ENCODE assay signal across 8 mouse cellular contexts in the genomic region with DNA sequence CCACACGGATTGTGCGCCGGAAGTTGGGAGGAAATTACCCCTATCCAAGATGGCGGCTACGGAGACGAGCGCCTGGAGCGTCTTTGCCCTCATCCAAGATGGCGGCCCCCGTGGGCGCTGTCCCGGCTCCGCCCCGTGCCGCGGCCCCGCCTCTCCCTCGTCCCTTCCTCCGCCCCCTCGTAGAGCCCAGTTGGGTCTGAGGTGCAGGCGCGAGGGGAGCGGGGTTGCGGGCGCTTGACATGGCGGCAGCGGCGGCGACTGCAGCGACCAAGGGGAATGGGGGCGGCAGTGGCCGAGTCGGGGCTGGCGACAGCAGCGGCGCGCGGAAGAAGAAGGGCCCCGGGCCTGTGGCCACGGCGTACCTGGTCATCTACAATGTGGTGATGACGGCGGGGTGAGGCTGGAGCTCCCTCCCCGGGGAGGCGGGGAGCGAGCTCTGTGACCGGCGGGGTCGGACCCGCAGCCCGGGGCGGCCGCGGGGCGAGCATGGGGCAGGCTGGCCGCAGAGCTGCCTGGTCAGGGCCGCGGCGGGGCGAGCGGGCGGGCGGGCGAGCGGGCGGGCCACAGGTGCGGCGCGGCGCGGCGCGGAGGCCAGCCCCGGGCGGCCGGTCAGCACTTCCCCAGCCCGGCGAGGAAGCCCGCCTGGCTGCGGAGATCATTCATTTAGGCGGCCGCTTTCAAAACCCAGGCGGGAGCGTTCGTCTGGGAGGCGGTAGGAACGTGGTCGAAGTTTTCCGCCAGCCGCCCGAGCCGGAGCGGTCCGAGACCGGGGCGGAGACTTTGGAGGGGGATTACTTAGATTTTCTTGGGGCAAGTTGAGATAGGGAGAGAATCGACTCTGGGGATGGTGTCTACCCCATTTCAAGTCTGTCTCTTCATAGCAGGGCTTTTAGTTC. TPM values are rescaled to one million over a fixed set of nuclear protein-coding genes. Genes with fewer than 3 reads are reported as not detected.
DNase-seq lines count a peak whose midpoint lies in the region; ATAC-seq and TF ChIP-seq lines count a peak whose summit lies in the region.

Gene Hacd2 (plus strand): TSS at position 187 of the 896 bp plus-strand sequence.

- in situ Hi-C loops in CH12.LX (cut with MboI; ENCODE audit: low pct_ligation_motif_present, low pct_unique_long_range_greater_than_20kb, low sequenced_read_pairs) = no loop called here

- WGBS in forebrain, embryonic 12.5 days = under 1% methylated on average over 60 of the region's 97 CpGs
- under 1% methylated on average over 72 of the region's 97 CpGs for WGBS in heart, postnatal 0 days
- 1% methylated on average over 77 of the region's 97 CpGs for WGBS in liver, embryonic 16.5 days (ENCODE audit: insufficient replicate concordance)
- under 1% methylated on average over 79 of the region's 97 CpGs for WGBS in neural tube, embryonic 13.5 days

- TF ChIP-seq POLR2A in CH12.LX (IDR thresholded peaks at IDR 0.05; ENCODE audit: low read depth, low read length) = peak; percentile 97
- peak; percentile 96 for TF ChIP-seq POLR2A in testis, adult 2 months (IDR thresholded peaks at IDR 0.05; ENCODE audit: control insufficient read depth, low read depth, low read length)

- ATAC-seq in forebrain, embryonic 12.5 days (ENCODE audit: low FRiP score) = peak; percentile 99
- ATAC-seq in heart, postnatal 0 days (ENCODE audit: insufficient read depth, low read depth) = peak; percentile 99
- peak; percentile 99 for ATAC-seq in liver, embryonic 16.5 days (ENCODE audit: low read depth)
- peak; percentile 98 for ATAC-seq in neural tube, embryonic 13.5 days (ENCODE audit: low read depth)

- H3K4me3 ChIP-seq in CH12.LX (replicated peaks in 1 of 3; ENCODE audit: low read depth in 2 of 3, low read length in 2 of 3, poor library complexity in 1 of 3) = peak within 1 kb of the TSS; percentile 76 to 93 (median 81)
- H3K4me3 ChIP-seq in forebrain, embryonic 12.5 days (replicated peaks) = peak within 1 kb of the TSS; percentile 86
- peak within 1 kb of the TSS; percentile 87 for H3K4me3 ChIP-seq in heart, postnatal 0 days (ENCODE audit: low read depth, low read length)
- H3K4me3 ChIP-seq in liver, embryonic 16.5 days (ENCODE audit: low read depth, low read length) = peak within 1 kb of the TSS; percentile 93
- H3K4me3 ChIP-seq in neural tube, embryonic 13.5 days = peak within 1 kb of the TSS; percentile 80
- peak within 1 kb of the TSS; percentile 95 for H3K4me3 ChIP-seq in testis, adult 2 months (ENCODE audit: control insufficient read depth, low read depth, low read length)

- peak within 1 kb of the TSS; percentile 26; the same call in 1 of the 2 replicates for H3K27ac ChIP-seq in CH12.LX (ENCODE audit: insufficient read depth, low read depth)
- peak within 1 kb of the TSS; percentile 84 for H3K27ac ChIP-seq in forebrain, embryonic 12.5 days
- H3K27ac ChIP-seq in heart, postnatal 0 days (ENCODE audit: low read depth) = peak within 1 kb of the TSS; percentile 76
- peak within 1 kb of the TSS; percentile 83 for H3K27ac ChIP-seq in liver, embryonic 16.5 days (ENCODE audit: low read length)
- peak within 1 kb of the TSS; percentile 89 for H3K27ac ChIP-seq in neural tube, embryonic 13.5 days (replicated peaks)
- peak within 1 kb of the TSS; percentile 81 for H3K27ac ChIP-seq in testis, adult 2 months (ENCODE audit: control insufficient read depth, insufficient read depth, low read depth, low read length)

- H3K27me3 ChIP-seq in CH12.LX (replicated peaks) = peaks cover 2% of the 10 kb centered on the region
- H3K27me3 ChIP-seq in forebrain, embryonic 12.5 days = peaks cover 29% of the 10 kb centered on the region
- 0 out of 2 replicates have a peak, but pooled peaks cover 7% of the 10 kb centered on the region for H3K27me3 ChIP-seq in heart, postnatal 0 days (ENCODE audit: control insufficient read depth, insufficient read depth, low read length)
- H3K27me3 ChIP-seq in liver, embryonic 16.5 days (ENCODE audit: control insufficient read depth, insufficient read depth, low read depth, low read length) = peaks cover 4% of the 10 kb centered on the region; the same call in 1 of the 2 replicates
- peaks cover 32% of the 10 kb centered on the region for H3K27me3 ChIP-seq in neural tube, embryonic 13.5 days
- no peaks in the 10 kb centered on the region for H3K27me3 ChIP-seq in testis, adult 2 months (ENCODE audit: control insufficient read depth, insufficient read depth, low read length)

- DNase-seq in CH12.LX (ENCODE audit: extremely low read depth) = peak; percentile 97
- DNase-seq in c-Kit-positive CD71-positive TER-119-negative erythroid progenitor cells, embryonic 14.5 days (ENCODE audit: low read depth) = peak; percentile 84
- peak; percentile 95 for DNase-seq in heart, postnatal 0 days (ENCODE audit: low spot score)
- DNase-seq in kidney, postnatal 4 days = peak; percentile 96 to 97

- TF ChIP-seq EP300 in CH12.LX (IDR thresholded peaks at IDR 0.05; ENCODE audit: low read length) = no peak
- no peak for TF ChIP-seq EP300 in heart, postnatal 0 days (IDR thresholded peaks at IDR 0.05; ENCODE audit: low read depth)

- H3K36me3 ChIP-seq in CH12.LX (replicated peaks in 1 of 2; ENCODE audit: control insufficient read depth in 1 of 2, insufficient read depth in 1 of 2, low read length in 1 of 2) = peaks cover 7 to 9% of the 10 kb centered on the region in 2 experiments
- H3K36me3 ChIP-seq in forebrain, embryonic 12.5 days (replicated peaks) = 0 out of 2 replicates have a peak, but pooled peaks cover 4% of the 10 kb centered on the region
- H3K36me3 ChIP-seq in heart, postnatal 0 days (replicated peaks; ENCODE audit: control insufficient read depth, insufficient read depth, low read length) = peaks cover 4% of the 10 kb centered on the region; the same call in 1 of the 2 replicates
- no peaks in the 10 kb centered on the region for H3K36me3 ChIP-seq in liver, embryonic 16.5 days (ENCODE audit: control insufficient read depth, insufficient read depth)
- peaks cover 8% of the 10 kb centered on the region; the same call in 1 of the 2 replicates for H3K36me3 ChIP-seq in neural tube, embryonic 13.5 days
- no peaks in the 10 kb centered on the region for H3K36me3 ChIP-seq in testis, adult 2 months (ENCODE audit: control insufficient read depth, insufficient read depth, low read length)

- peak within 1 kb of the TSS; percentile 98 for H3K4me2 ChIP-seq in CH12.LX (ENCODE audit: insufficient read depth, low read depth, poor library complexity, severe bottlenecking)
- H3K4me2 ChIP-seq in forebrain, embryonic 12.5 days = peak within 1 kb of the TSS; percentile 58
- H3K4me2 ChIP-seq in heart, postnatal 0 days (ENCODE audit: low read depth, low read length) = peak within 1 kb of the TSS; percentile 89
- peak within 1 kb of the TSS; percentile 81 for H3K4me2 ChIP-seq in liver, embryonic 16.5 days (ENCODE audit: low read depth, low read length)
- H3K4me2 ChIP-seq in neural tube, embryonic 13.5 days = peak within 1 kb of the TSS; percentile 71

- no peak for TF ChIP-seq CTCF in CH12.LX (conservative IDR thresholded peaks at IDR 0.05 in 1 of 2, IDR thresholded peaks at IDR 0.05 in 1 of 2; ENCODE audit: low read depth in 2 of 2, low read length in 2 of 2)
- TF ChIP-seq CTCF in heart, postnatal 0 days (IDR thresholded peaks at IDR 0.05; ENCODE audit: low read depth) = no peak
- no peak for TF ChIP-seq CTCF in testis, adult 2 months (IDR thresholded peaks at IDR 0.05; ENCODE audit: control insufficient read depth, insufficient read depth, insufficient replicate concordance, low read depth, low read length)

- H3K79me2 ChIP-seq in CH12.LX (replicated peaks; ENCODE audit: control insufficient read depth, extremely low read depth, insufficient read depth, poor library complexity, severe bottlenecking) = peaks cover 12% of the 10 kb centered on the region

- peaks cover 5 to 33% of the 10 kb centered on the region in 2 experiments for H3K4me1 ChIP-seq in CH12.LX (ENCODE audit: control insufficient read depth in 1 of 2, insufficient read depth in 2 of 2)
- peaks cover 3% of the 10 kb centered on the region; the same call in 1 of the 2 replicates for H3K4me1 ChIP-seq in forebrain, embryonic 12.5 days
- H3K4me1 ChIP-seq in heart, postnatal 0 days (ENCODE audit: control insufficient read depth, insufficient read depth) = no peaks in the 10 kb centered on the region
- H3K4me1 ChIP-seq in liver, embryonic 16.5 days (ENCODE audit: control insufficient read depth, low read depth, low read length) = no peaks in the 10 kb centered on the region; the same call in 1 of the 2 replicates
- H3K4me1 ChIP-seq in neural tube, embryonic 13.5 days (replicated peaks) = peaks cover 11% of the 10 kb centered on the region; the same call in 1 of the 2 replicates
- no peaks in the 10 kb centered on the region for H3K4me1 ChIP-seq in testis, adult 2 months (ENCODE audit: control insufficient read depth, insufficient read depth, low read length)

- dilution Hi-C loops in CH12.LX (cut with MboI; ENCODE audit: extremely low pct_ligation_motif_present, extremely low pct_unique_long_range_greater_than_20kb, low sequenced_read_pairs) = no loop called here

- no peak for TF ChIP-seq RAD21 in CH12.LX (IDR thresholded peaks at IDR 0.05; ENCODE audit: low read depth, low read length)

- peak within 1 kb of the TSS; percentile 85 for H3K9ac ChIP-seq in CH12.LX (ENCODE audit: insufficient read depth, low read depth)
- peak within 1 kb of the TSS; percentile 87 for H3K9ac ChIP-seq in forebrain, embryonic 12.5 days
- H3K9ac ChIP-seq in heart, postnatal 0 days (replicated peaks; ENCODE audit: low read depth, low read length) = peak within 1 kb of the TSS; percentile 85
- H3K9ac ChIP-seq in liver, embryonic 16.5 days (ENCODE audit: low read depth, low read length) = peak within 1 kb of the TSS; percentile 89
- peak within 1 kb of the TSS; percentile 84 for H3K9ac ChIP-seq in neural tube, embryonic 13.5 days

- peaks cover 9% of the 10 kb centered on the region for H3K9me3 ChIP-seq in CH12.LX (replicated peaks; ENCODE audit: low read length)
- no peaks in the 10 kb centered on the region for H3K9me3 ChIP-seq in forebrain, embryonic 12.5 days
- H3K9me3 ChIP-seq in heart, postnatal 0 days (replicated peaks; ENCODE audit: control insufficient read depth, low read length) = no peaks in the 10 kb centered on the region
- no peaks in the 10 kb centered on the region for H3K9me3 ChIP-seq in liver, embryonic 16.5 days (replicated peaks; ENCODE audit: control insufficient read depth, low read length)
- no peaks in the 10 kb centered on the region for H3K9me3 ChIP-seq in neural tube, embryonic 13.5 days

RNA-seq across cellular contexts. Expression of gene Hacd2, which starts in this region (rescaled TPM):
- total RNA-seq in CH12.LX (2012; rRNA removed) (33.2 and 50.3 TPM in 2 replicates), CH12.LX (2014; rRNA removed) (30.1 and 49.7 TPM in 2 replicates)
- polyA plus RNA-seq in CH12.LX (2012; ENCODE audit: insufficient read length, low read depth) = 133 and 135 TPM in 2 replicates
- polyA plus RNA-seq in forebrain, embryonic 12.5 days (2016; fragmentation: Nextera tagmentation; extraction: Ambion mirVana) = 42.6 and 44.0 TPM in 2 replicates
- total RNA-seq in heart, postnatal 0 days (2014; rRNA removed; ENCODE audit: low replicate concordance) = 2.6 and 6.1 TPM in 2 replicates
- polyA plus RNA-seq in heart, postnatal 0 days (2015; fragmentation: Nextera tagmentation; extraction: Ambion mirVana) = 34.1 and 34.2 TPM in 2 replicates
- 103 and 109 TPM in 2 replicates for polyA plus RNA-seq in liver, embryonic 16.5 days (2015; fragmentation: Nextera tagmentation; extraction: Ambion mirVana)
- 39.5 and 50.2 TPM in 2 replicates for polyA plus RNA-seq in neural tube, embryonic 13.5 days (2015; fragmentation: Nextera tagmentation; extraction: Ambion mirVana)
- polyA plus RNA-seq in testis, adult 2 months (2012; rRNA removed) = 60.1 and 94.1 TPM in 2 replicates

Comparison
In these comparisons a context has a peak if more than half of its experiments do, and no peak if none do; other contexts are left out.
1. Peak in every context shown above with its lines: DNase-seq, ATAC-seq, H3K4me3 ChIP-seq and H3K27ac ChIP-seq.
2. H3K27ac ChIP-seq: peak in every context shown above with its lines; median percentile 89 in neural tube, embryonic 13.5 days; 84 in forebrain, embryonic 12.5 days; 83 in liver, embryonic 16.5 days; 81 in testis, adult 2 months; 76 in heart, postnatal 0 days; 26 in CH12.LX.